Mouse (Mus musculus) stomach, embryonic 14.5 days (tissue): Measurements from ENCODE around the gene AY358078. TPM values are rescaled to one million over a fixed set of nuclear protein-coding genes. Genes with fewer than 3 reads are reported as not detected.
"Not testable (repeated sequence)": the region's sequence is repeated elsewhere in the genome, so short reads cannot be mapped to it uniquely, and the experiment has no call there.

Experiments used
- ATAC-seq: fragments of 200-750 bp; cut with Nextera tagmentation; 2 replicates; pipeline ENCODE4 v1.8.0; 2017; ENCODE audit warnings: low read depth, moderate TSS enrichment; ENCODE audit not compliant: insufficient number of reproducible peaks, insufficient read depth, low FRiP score
- H3K27ac ChIP-seq: fragments of 300-500 bp; sonication (generic); 2 replicates; pipeline ENCODE4 v1.5.1; 2014; ENCODE audit warnings: mild to moderate bottlenecking, low read length, moderate library complexity, mixed read lengths
- H3K27me3 ChIP-seq: fragments of 300-500 bp; sonication (generic); 2 replicates; pipeline ENCODE4 v1.6.1; 2014; ENCODE audit warnings: low read length, control low read depth, mixed read lengths; ENCODE audit not compliant: control insufficient read depth, insufficient read depth
- H3K36me3 ChIP-seq: fragments of 300-500 bp; sonication (generic); 2 replicates; pipeline ENCODE4 v1.6.1; 2014; ENCODE audit warnings: mild to moderate bottlenecking, control low read depth, low read length, moderate library complexity, mixed read lengths; ENCODE audit not compliant: control insufficient read depth, insufficient read depth
- H3K4me1 ChIP-seq: fragments of 300-500 bp; sonication (generic); 2 replicates; pipeline ENCODE4 v1.6.1; 2014; ENCODE audit warnings: low read length, control low read depth, mixed read lengths; ENCODE audit not compliant: control insufficient read depth, insufficient read depth
- H3K4me2 ChIP-seq: fragments of 300-500 bp; sonication (generic); replicated peaks from 2 replicates; pipeline ENCODE4 v1.6.1; 2014; ENCODE audit warnings: low read depth, low read length, control low read depth
- H3K4me3 ChIP-seq: fragments of 300-500 bp; sonication (generic); 2 replicates; pipeline ENCODE4 v1.5.1; 2014; ENCODE audit warnings: low read depth, low read length, control low read depth
- H3K9ac ChIP-seq: fragments of 300-500 bp; sonication (generic); replicated peaks from 2 replicates; pipeline ENCODE4 v1.6.1; 2014; ENCODE audit warnings: low read depth, mild to moderate bottlenecking, control low read depth, low read length, moderate library complexity, mixed read lengths
- H3K9me3 ChIP-seq: fragments of 300-500 bp; sonication (generic); 2 replicates; pipeline ENCODE4 v1.6.1; 2016; ENCODE audit warnings: low read depth, low read length, control low read depth; ENCODE audit not compliant: control insufficient read depth
- WGBS: fragments of 180-500 bp; shearing (Covaris S2); extraction: QIAGEN DNeasy Blood & Tissue Kit; methylation state at CpG from one replicate; pipeline ENCODE4 v1.1.7; 2014; 5-methylcytosine and 5-hydroxymethylcytosine counted together
- polyA plus RNA-seq: library from polyadenylated mRNA; unstranded; fragments of >200 nt; fragmentation: Nextera tagmentation; extraction: Ambion mirVana; gene quantifications from 2 replicates; pipeline ENCODE4 v1.2.1, GENCODE M21; 2014

AY358078 gene
- polyA plus RNA-seq, 1 experiment from 2014 or later: not detected

DNA sequence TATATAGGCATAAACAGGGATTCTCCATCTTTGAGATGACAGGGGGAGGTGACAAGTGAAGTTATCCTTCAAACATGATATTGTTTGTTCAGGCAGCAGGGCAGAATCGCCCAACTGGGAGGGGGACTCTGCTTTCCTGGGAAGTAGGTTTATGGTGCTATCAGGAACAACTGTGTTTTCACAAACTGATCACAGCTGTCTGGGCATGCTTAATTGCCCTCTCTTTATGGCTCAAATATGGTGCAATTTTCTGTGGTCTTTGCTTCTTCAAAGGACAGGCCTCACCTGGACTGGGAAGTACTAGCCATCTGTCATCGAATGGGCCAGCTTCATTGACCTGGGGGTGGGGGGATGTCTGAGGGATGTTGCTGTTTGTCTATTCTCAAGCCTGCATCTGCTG lies 5.7 kb upstream of the AY358078 start:
- ATAC-seq: no peak
- Histone ChIP-seq H3K9me3 (no peaks in the 10 kb centered on the region), H3K4me2 (no peak overlapping the region), H3K9ac (no peak overlapping the region), H3K36me3 (no peaks in the 10 kb centered on the region), H3K27ac (no peak overlapping the region), H3K4me3 (no peak overlapping the region), H3K27me3 (no peaks in the 10 kb centered on the region), H3K4me1 (no peaks in the 10 kb centered on the region)
- 67% methylated on average over 2 of the region's 2 CpGs for WGBS

DNA sequence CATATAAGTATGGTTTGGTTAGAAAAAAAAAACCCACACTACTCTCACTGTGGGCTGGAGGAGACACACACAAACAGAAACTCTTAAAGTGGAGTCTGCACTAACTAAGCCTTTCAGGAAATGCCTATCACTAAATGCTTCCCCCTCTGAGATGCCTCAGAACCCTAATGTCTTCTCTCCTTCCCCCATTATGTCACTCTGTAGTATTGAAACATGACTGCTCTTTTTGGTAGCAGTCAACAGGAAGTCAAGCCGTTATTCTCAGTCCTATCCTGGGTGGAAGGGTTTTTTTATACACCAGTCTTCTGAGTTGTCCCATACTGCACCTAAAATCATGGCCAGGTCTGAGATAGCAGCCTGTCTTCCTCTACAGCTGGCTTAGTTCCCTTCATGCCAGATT lies 26.8 kb downstream of the AY358078 start:
- no peaks in the 10 kb centered on the region for H3K4me1 ChIP-seq
- no peak overlapping the region for H3K27ac ChIP-seq
- ATAC-seq: no peak
- WGBS: 63% methylated on average over 1 of the region's 1 CpGs
- H3K4me2 ChIP-seq: no peak overlapping the region
- H3K9ac ChIP-seq: no peak overlapping the region
- H3K27me3 ChIP-seq: no peaks in the 10 kb centered on the region
- H3K9me3 ChIP-seq: no peaks in the 10 kb centered on the region
- no peaks in the 10 kb centered on the region for H3K36me3 ChIP-seq
- H3K4me3 ChIP-seq: no peak overlapping the region

DNA sequence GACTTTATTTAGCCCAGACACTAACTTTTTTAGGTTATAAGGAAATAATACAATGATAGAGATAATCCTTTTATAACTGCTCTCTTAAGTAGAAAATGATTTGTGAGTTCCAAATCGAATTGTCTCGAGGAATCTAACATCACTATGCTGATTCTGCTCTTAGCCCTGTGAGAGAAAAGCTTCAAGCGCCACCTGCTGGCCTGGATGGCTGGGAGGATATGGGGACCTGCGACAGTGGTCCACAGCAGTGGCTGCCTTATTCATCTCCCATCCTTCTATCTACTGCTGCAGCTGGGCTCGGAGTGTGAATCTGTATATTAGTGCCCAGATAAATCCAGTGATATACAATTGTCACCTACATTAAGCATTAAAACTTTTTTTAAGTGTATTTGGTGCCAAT lies 28.0 kb downstream of the AY358078 start:
- not testable (repeated sequence) for H3K4me2 ChIP-seq, ATAC-seq, H3K9ac ChIP-seq, H3K4me3 ChIP-seq, H3K9me3 ChIP-seq, H3K36me3 ChIP-seq, H3K4me1 ChIP-seq, H3K27me3 ChIP-seq, H3K27ac ChIP-seq
- WGBS: 31% methylated on average over 5 of the region's 5 CpGs

DNA sequence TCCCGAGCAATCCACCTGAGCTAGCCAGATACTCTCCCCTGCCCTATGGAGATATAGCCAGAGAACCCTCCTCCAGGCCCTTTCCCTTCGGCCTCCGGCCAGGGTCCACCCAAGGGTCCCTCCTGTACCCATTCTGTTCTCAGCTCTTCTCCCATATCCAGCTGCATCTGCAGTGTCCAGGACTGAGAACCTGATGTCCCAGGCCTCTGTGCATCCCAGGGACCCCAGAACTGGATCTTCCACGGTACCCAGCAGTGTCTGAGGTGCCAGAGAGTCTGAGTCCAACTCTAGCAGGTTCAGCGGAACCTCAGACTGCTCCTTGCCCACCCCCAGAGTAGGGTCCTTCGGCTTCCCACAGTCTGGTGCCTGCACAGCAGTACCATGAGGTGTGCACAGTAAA lies 29.3 kb downstream of the AY358078 start:
- H3K9me3 ChIP-seq: no peaks in the 10 kb centered on the region
- H3K4me2 ChIP-seq: no peak overlapping the region
- H3K9ac ChIP-seq: no peak overlapping the region
- no peak for ATAC-seq
- no peaks in the 10 kb centered on the region for H3K36me3 ChIP-seq
- no peaks in the 10 kb centered on the region for H3K4me1 ChIP-seq
- no peak overlapping the region for H3K4me3 ChIP-seq
- H3K27me3 ChIP-seq: no peaks in the 10 kb centered on the region
- WGBS: 78% methylated on average over 6 of the region's 6 CpGs
- H3K27ac ChIP-seq: no peak overlapping the region

DNA sequence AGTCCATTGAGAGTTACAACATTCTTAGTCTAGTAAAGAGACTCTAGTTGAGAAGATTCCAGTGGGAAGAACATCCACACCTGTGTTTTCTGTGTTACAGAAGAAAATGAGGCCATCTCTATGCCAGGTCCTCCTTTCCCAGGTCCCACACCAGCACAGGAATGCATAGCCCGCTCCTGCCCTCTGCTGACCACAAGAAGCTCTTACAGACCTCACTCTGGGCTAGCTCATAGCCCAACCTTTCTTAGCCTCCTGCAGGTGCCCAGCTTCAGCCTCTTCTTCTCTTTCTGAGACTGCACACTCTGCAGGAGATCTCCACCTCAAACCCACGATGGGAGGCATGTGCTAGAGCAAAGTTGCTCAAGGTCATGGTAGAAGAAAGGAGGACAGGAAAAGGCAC lies 38.6 kb downstream of the AY358078 start:
- 34% methylated on average over 2 of the region's 2 CpGs for WGBS
- H3K27ac ChIP-seq, H3K9me3 ChIP-seq, H3K4me3 ChIP-seq, H3K27me3 ChIP-seq, H3K36me3 ChIP-seq, H3K4me1 ChIP-seq, H3K9ac ChIP-seq, ATAC-seq, H3K4me2 ChIP-seq: not testable (repeated sequence)

DNA sequence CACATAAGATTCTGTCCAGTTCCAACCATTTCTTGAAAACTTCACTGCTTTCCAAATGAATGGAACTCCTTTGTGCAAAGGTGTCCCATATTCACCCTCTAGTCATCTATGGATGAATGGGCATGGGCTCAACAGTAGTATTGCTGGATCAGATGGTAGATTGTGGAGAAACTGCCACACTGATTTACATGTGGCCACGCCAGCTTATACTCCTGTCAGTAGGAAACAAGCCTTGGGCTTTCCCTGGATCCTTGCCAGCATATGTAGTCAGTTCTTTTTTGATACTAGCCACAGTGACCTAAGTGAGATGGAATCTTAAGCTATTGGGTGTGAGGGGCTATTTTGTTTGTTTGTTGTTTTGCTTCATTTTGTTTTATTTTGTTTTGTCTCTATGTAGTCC lies 42.4 kb downstream of the AY358078 start:
- no peak overlapping the region for H3K4me2 ChIP-seq
- H3K27me3 ChIP-seq: no peaks in the 10 kb centered on the region
- no peaks in the 10 kb centered on the region for H3K9me3 ChIP-seq
- no peak overlapping the region for H3K27ac ChIP-seq
- 72% methylated on average over 1 of the region's 1 CpGs for WGBS
- ATAC-seq: no peak
- no peaks in the 10 kb centered on the region for H3K4me1 ChIP-seq
- no peak overlapping the region for H3K4me3 ChIP-seq
- no peak overlapping the region for H3K9ac ChIP-seq
- H3K36me3 ChIP-seq: no peaks in the 10 kb centered on the region

DNA sequence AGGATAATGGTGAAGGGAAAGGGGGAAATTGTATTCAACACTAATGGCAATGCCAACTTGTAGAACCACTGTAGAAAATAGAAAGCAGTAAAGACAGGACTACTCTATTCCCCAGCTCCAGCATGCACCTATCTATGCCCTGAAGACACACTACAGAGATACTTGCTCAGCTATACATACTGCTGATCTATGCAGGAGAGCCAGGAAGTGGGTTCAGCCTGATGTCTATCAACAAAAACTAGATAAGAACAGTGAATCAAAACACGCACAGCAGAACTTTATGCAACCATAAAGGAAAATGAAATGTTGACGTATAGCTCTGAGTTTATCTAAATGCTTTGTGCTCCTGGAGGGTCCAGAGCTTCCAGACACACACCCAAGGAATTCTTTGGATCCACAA lies 42.9 kb downstream of the AY358078 start:
- no peak overlapping the region for H3K4me3 ChIP-seq
- H3K9me3 ChIP-seq: no peaks in the 10 kb centered on the region
- 66% methylated on average over 2 of the region's 2 CpGs for WGBS
- no peak overlapping the region for H3K27ac ChIP-seq
- H3K27me3 ChIP-seq: no peaks in the 10 kb centered on the region
- no peak overlapping the region for H3K9ac ChIP-seq
- H3K36me3 ChIP-seq: no peaks in the 10 kb centered on the region
- no peak overlapping the region for H3K4me2 ChIP-seq
- no peaks in the 10 kb centered on the region for H3K4me1 ChIP-seq
- no peak for ATAC-seq

DNA sequence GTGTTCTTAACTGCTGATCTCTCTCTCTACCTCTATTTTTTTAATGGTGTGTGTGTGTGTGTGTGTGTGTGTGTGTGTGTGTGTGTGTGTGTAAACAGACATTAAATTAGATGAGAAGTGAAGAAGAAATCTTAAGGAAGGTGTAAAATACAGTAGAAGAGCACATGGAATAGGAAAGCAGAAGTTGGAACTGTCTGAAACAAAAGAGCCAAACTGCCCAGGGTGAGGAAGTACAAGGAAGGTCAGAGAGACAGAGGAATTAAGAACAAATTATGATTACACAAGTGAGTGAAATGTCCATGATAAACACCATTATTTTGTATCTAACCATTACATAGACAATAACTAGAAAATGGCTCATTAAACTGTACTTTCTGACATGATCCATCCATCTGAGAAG lies 44.0 kb downstream of the AY358078 start:
- H3K9ac ChIP-seq: no peak overlapping the region
- H3K9me3 ChIP-seq: no peaks in the 10 kb centered on the region
- H3K27ac ChIP-seq: no peak overlapping the region
- no peaks in the 10 kb centered on the region for H3K36me3 ChIP-seq
- no peak overlapping the region for H3K4me2 ChIP-seq
- no peaks in the 10 kb centered on the region for H3K4me1 ChIP-seq
- no peak for ATAC-seq
- H3K27me3 ChIP-seq: no peaks in the 10 kb centered on the region
- no peak overlapping the region for H3K4me3 ChIP-seq

DNA sequence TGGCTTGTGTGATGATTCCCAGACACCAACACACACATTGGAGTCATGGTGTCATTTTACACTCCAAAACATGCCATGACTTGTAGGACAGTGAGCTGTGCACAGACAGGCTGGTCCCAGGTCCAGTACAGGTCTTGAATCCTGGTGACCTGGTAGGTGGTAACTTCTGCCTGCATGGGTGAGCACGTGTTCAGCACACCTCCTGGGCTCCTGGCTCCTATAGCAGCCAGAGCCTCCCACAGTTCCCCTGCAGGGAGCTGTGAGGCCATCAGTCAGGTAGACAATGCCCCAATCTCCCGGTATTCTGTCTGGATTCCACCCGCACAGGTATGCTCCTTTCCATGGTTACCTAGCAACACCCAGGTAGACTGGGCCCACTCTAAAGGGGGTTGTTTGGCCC lies 46.7 kb downstream of the AY358078 start:
- Histone ChIP-seq H3K36me3 (no peaks in the 10 kb centered on the region), H3K4me3 (no peak overlapping the region), H3K4me1 (no peaks in the 10 kb centered on the region), H3K27ac (no peak overlapping the region), H3K4me2 (no peak overlapping the region), H3K27me3 (no peaks in the 10 kb centered on the region), H3K9me3 (no peaks in the 10 kb centered on the region), H3K9ac (no peak overlapping the region)
- 52% methylated on average over 3 of the region's 3 CpGs for WGBS
- no peak for ATAC-seq
